In the genomic region with DNA sequence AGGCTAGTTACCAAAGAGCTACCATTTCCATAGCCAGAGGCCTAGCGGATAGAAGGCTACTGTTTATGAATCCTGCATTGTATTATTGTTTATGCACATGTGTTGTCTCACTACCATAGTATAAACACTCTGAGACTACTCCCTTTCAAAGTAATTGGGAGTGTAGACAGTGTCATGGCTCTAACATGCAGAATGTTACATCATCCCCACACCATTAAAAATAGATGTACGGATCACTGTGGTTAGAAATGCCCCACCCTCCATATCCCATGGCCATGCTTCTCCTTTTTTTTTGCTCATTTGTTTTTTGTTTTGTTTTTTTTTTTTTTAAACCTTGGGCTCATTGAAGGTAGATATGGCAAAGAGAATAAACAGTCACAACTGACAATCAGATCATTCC, we compare ENCODE assay signal across 29 mouse cellular contexts.
DNase-seq lines count a peak whose midpoint lies in the region; ATAC-seq lines count a peak whose summit lies in the region.
"Had no signal": no experiment of that assay in that cellular context is flagged by ENCODE, and none has a peak within 500 bp of the region (broad histone marks: within the 10 kb centered on the region; RNA-seq: fewer than 3 reads in every experiment).

No protein-coding gene starts in this region.

- no peak overlapping the region for H3K9ac ChIP-seq in lung, embryonic 15.5 days
- H3K9ac ChIP-seq: forebrain, embryonic 13.5 days; heart, embryonic 13.5 days; hindbrain, embryonic 14.5 days; intestine, embryonic 15.5 days had no signal

- WGBS in lung, embryonic 15.5 days = 57% methylated on average over 2 of the region's 2 CpGs

- H3K27me3 ChIP-seq in lung, embryonic 15.5 days = no peaks in the 10 kb centered on the region
- H3K27me3 ChIP-seq: CH12.LX; forebrain, embryonic 13.5 days; heart, embryonic 13.5 days; intestine, embryonic 15.5 days; Patski had no signal

- no peaks in the 10 kb centered on the region for H3K4me1 ChIP-seq in lung, embryonic 15.5 days
- H3K4me1 ChIP-seq: forebrain, embryonic 10.5 days; forebrain, embryonic 13.5 days; intestine, embryonic 15.5 days had no signal

- no peaks in the 10 kb centered on the region for H3K36me3 ChIP-seq in lung, embryonic 15.5 days
- H3K36me3 ChIP-seq: forebrain, embryonic 10.5 days; G1E; heart, embryonic 10.5 days; heart, embryonic 13.5 days; intestine, embryonic 15.5 days had no signal

- no peak overlapping the region for H3K4me3 ChIP-seq in lung, embryonic 15.5 days
- H3K4me3 ChIP-seq: forebrain, embryonic 10.5 days; forebrain, embryonic 13.5 days; gastrocnemius, adult 2 months; heart, adult 2 months; heart, embryonic 10.5 days; heart, embryonic 13.5 days; intestine, embryonic 15.5 days had no signal

- H3K4me2 ChIP-seq in lung, embryonic 15.5 days = no peak overlapping the region
- H3K4me2 ChIP-seq: forebrain, embryonic 13.5 days; heart, embryonic 13.5 days; hindbrain, embryonic 14.5 days; intestine, embryonic 15.5 days had no signal

- DNase-seq in lung, adult 18-20 months = no peak
- peak; percentile 54 for DNase-seq in 416B (ENCODE audit: low read depth)
- no peak for DNase-seq in frontal cortex, postnatal 25 days (ENCODE audit: low spot score in 2 of 2)
- DNase-seq in embryo, embryonic 10 days (ENCODE audit: low spot score) = no peak
- DNase-seq in heart, adult 18-20 months = no peak
- DNase-seq: adrenal gland, postnatal 10 days; adrenal gland, postnatal 36 days; B cell, adult 2 months; cerebellum, adult 11 months; cerebellum, adult 2 months; cerebellum, adult 9-11 months; cerebellum, postnatal 25 days; gastrocnemius, adult 2 months; gastrocnemius, postnatal 14 days; heart, adult 2 months; heart, postnatal 14 days had no signal

- H3K9me3 ChIP-seq in lung, embryonic 15.5 days = no peaks in the 10 kb centered on the region
- H3K9me3 ChIP-seq: forebrain, embryonic 10.5 days; forebrain, embryonic 13.5 days; heart, embryonic 10.5 days; heart, embryonic 13.5 days; intestine, embryonic 15.5 days had no signal

- no peak overlapping the region for H3K27ac ChIP-seq in lung, embryonic 15.5 days
- H3K27ac ChIP-seq: forebrain, embryonic 10.5 days; forebrain, embryonic 13.5 days; gastrocnemius, adult 2 months; heart, adult 2 months; heart, embryonic 10.5 days; heart, embryonic 13.5 days; hindbrain, embryonic 14.5 days; intestine, embryonic 15.5 days had no signal

- ATAC-seq in lung, embryonic 15.5 days (ENCODE audit: borderline replicate concordance, extremely low read depth, low FRiP score, low TSS enrichment) = peak; percentile 27; the same call in 1 of the 2 replicates
- ATAC-seq in granulocyte monocyte progenitor cell, adult 5-6 weeks (replicated peaks; ENCODE audit: poor library complexity, severe bottlenecking) = peak; percentile 95
- ATAC-seq in megakaryocyte, adult 5-6 weeks (ENCODE audit: poor library complexity, severe bottlenecking) = peak; percentile 93
- ATAC-seq: forebrain, embryonic 13.5 days; forebrain, embryonic 16.5 days; intestine, embryonic 15.5 days; Patski had no signal

Comparison
In these comparisons a context has a peak if more than half of its experiments do, and no peak if none do; other contexts are left out.
1. ATAC-seq: peak in every context shown above with its lines; median percentile 95 in granulocyte monocyte progenitor cell, adult 5-6 weeks; 93 in megakaryocyte, adult 5-6 weeks; 27 in lung, embryonic 15.5 days.